Mouse (Mus musculus) stomach, embryonic 14.5 days (tissue): ENCODE data around the gene Nob1. TPM values are rescaled to one million over a fixed set of nuclear protein-coding genes. Genes with fewer than 3 reads are reported as not detected.

ENCODE experiments used
- ATAC-seq: fragments of 200-750 bp; cut with Nextera tagmentation; 2 replicates; pipeline ENCODE4 v1.8.0; 2017; ENCODE audit warnings: low read depth, moderate TSS enrichment; ENCODE audit not compliant: insufficient number of reproducible peaks, insufficient read depth, low FRiP score
- H3K27ac ChIP-seq: fragments of 300-500 bp; sonication (generic); 2 replicates; pipeline ENCODE4 v1.5.1; 2014; ENCODE audit warnings: mild to moderate bottlenecking, low read length, moderate library complexity, mixed read lengths
- H3K27me3 ChIP-seq: fragments of 300-500 bp; sonication (generic); 2 replicates; pipeline ENCODE4 v1.6.1; 2014; ENCODE audit warnings: low read length, control low read depth, mixed read lengths; ENCODE audit not compliant: control insufficient read depth, insufficient read depth
- H3K36me3 ChIP-seq: fragments of 300-500 bp; sonication (generic); 2 replicates; pipeline ENCODE4 v1.6.1; 2014; ENCODE audit warnings: mild to moderate bottlenecking, control low read depth, low read length, moderate library complexity, mixed read lengths; ENCODE audit not compliant: control insufficient read depth, insufficient read depth
- H3K4me1 ChIP-seq: fragments of 300-500 bp; sonication (generic); 2 replicates; pipeline ENCODE4 v1.6.1; 2014; ENCODE audit warnings: low read length, control low read depth, mixed read lengths; ENCODE audit not compliant: control insufficient read depth, insufficient read depth
- H3K4me2 ChIP-seq: fragments of 300-500 bp; sonication (generic); replicated peaks from 2 replicates; pipeline ENCODE4 v1.6.1; 2014; ENCODE audit warnings: low read depth, low read length, control low read depth
- H3K4me3 ChIP-seq: fragments of 300-500 bp; sonication (generic); 2 replicates; pipeline ENCODE4 v1.5.1; 2014; ENCODE audit warnings: low read depth, low read length, control low read depth
- H3K9ac ChIP-seq: fragments of 300-500 bp; sonication (generic); replicated peaks from 2 replicates; pipeline ENCODE4 v1.6.1; 2014; ENCODE audit warnings: low read depth, mild to moderate bottlenecking, control low read depth, low read length, moderate library complexity, mixed read lengths
- H3K9me3 ChIP-seq: fragments of 300-500 bp; sonication (generic); 2 replicates; pipeline ENCODE4 v1.6.1; 2016; ENCODE audit warnings: low read depth, low read length, control low read depth; ENCODE audit not compliant: control insufficient read depth
- WGBS: fragments of 180-500 bp; shearing (Covaris S2); extraction: QIAGEN DNeasy Blood & Tissue Kit; methylation state at CpG from one replicate; pipeline ENCODE4 v1.1.7; 2014; 5-methylcytosine and 5-hydroxymethylcytosine counted together
- polyA plus RNA-seq: library from polyadenylated mRNA; unstranded; fragments of >200 nt; fragmentation: Nextera tagmentation; extraction: Ambion mirVana; gene quantifications from 2 replicates; pipeline ENCODE4 v1.2.1, GENCODE M21; 2014

The Nob1 gene
- polyA plus RNA-seq, 1 experiment from 2014 or later, result 72.3 TPM

DNA sequence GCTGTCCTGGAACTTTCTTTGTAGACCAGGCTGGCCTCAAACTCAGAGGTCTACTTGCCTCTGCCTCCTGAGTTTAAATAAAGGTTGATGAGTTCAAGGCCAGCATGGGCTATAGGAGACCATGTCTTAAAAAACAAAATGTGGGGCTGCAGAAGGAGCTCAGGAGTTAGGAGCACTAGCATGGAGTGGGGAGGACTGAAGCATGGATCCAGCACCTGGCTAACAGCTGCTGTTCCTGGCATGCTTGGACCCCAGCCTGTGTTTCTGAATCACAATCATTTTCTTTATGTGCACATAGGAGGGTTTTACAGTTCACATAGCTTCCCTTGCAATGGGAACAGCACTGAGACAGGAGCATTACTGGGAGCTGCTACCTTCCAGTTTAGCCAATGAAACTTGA is 22.9 kb upstream of the Nob1 start:
- no peak overlapping the region for H3K9ac ChIP-seq
- H3K36me3 ChIP-seq, result no peaks in the 10 kb centered on the region
- H3K27me3 ChIP-seq, result no peaks in the 10 kb centered on the region
- H3K27ac ChIP-seq, result no peak overlapping the region
- no peaks in the 10 kb centered on the region for H3K9me3 ChIP-seq
- ATAC-seq, result no peak
- H3K4me1 ChIP-seq, result peaks cover 3% of the 10 kb centered on the region; the same call in 1 of the 2 replicates
- H3K4me2 ChIP-seq, result no peak overlapping the region
- H3K4me3 ChIP-seq, result no peak overlapping the region

DNA sequence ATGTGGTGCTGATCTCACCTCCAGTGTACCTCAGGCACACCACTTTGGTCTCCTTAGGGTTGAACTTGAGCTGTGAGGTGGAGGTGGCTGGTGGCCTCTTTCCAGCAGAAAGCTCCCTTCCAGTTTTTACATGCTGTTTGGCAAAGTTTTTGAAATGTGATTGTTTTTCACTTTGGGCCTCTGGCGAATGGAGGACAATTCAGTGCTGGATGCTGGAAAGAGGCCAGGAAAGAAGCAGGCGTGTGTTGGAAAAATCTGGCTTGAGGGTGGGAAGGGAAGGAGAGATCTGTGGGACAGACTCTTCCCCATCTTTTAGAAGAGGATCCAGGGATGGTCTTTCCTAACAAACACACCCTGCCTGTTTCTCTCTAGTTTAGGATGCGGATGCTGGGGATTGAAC is 19.8 kb upstream of the Nob1 start:
- H3K9me3 ChIP-seq, result no peaks in the 10 kb centered on the region
- no peaks in the 10 kb centered on the region for H3K27me3 ChIP-seq
- H3K27ac ChIP-seq, result peak overlapping the region; percentile 15; the same call in 1 of the 2 replicates
- H3K4me2 ChIP-seq, result no peak overlapping the region
- peaks cover 3% of the 10 kb centered on the region; the same call in 1 of the 2 replicates for H3K4me1 ChIP-seq
- no peaks in the 10 kb centered on the region for H3K36me3 ChIP-seq
- H3K4me3 ChIP-seq, result no peak overlapping the region
- no peak for ATAC-seq
- WGBS, result 69% methylated on average over 3 of the region's 3 CpGs
- H3K9ac ChIP-seq, result no peak overlapping the region

DNA sequence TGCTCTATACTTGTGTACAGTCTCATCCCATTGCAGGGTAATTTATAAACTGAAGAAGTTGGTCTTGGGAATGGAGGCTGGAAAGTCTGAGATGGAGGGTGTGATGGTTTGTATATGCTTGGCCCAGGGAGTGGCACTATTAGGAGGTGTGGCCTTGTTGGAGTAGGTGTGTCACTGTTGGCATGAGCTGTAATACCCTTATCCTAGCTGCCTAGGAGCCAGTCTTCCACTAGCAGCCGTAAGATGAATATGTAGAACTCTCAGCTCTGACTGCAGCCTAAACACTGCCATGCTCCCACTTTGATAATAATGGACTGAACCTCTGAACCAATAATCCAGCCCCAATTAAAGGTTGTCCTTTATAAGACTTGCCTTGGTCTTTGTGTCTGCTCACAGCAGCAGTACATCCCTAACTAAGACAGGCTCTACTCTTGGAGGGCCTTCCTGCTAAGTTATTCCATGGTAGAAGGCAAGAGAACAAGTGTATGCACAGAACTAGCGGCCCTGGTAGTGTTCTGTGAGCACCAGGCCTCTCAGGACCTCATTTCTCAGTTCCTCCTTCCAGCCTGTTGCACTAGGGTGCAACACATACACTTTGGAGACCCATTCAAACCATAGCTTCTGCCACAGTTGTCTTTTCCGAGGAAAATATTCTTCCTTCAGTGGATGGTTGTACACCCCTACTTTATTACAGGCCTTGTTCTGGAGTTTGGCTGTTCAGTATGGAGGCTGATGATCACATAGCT is 15.2 kb upstream of the Nob1 start:
- WGBS, result 81% methylated on average over 3 of the region's 3 CpGs
- H3K4me3 ChIP-seq, result no peak overlapping the region
- ATAC-seq, result no peak

DNA sequence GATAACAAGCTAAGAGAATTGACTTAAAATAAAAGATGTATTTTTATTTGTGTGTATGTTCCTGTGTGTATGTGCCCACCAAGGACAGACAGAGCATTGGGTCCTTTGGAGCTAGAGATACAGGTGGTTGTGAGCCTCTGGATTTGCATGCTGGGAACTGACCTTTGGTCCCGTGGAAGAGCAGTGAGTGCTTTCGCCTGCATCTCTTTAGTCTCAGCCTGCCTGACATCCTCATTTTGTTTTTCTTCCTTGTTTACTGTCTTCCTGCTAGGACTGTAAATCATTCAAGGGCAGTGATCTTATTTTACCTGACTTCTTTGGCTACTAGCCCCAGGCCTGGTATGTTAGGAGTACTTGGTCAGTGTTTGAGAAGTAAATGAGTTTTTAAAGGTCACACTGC is 12.9 kb upstream of the Nob1 start:
- no peak for ATAC-seq
- Histone ChIP-seq H3K4me1 (peaks cover 7% of the 10 kb centered on the region), H3K27ac (no peak overlapping the region), H3K27me3 (no peaks in the 10 kb centered on the region), H3K4me3 (no peak overlapping the region), H3K36me3 (no peaks in the 10 kb centered on the region), H3K4me2 (0 out of 2 replicates have a peak overlapping the region, but pooled peaks have one; percentile 52), H3K9me3 (no peaks in the 10 kb centered on the region), H3K9ac (no peak overlapping the region)
- 62% methylated on average over 2 of the region's 2 CpGs for WGBS

More for the DNA sequence above, 15.2 kb upstream of the Nob1 start:
- no peaks in the 10 kb centered on the region for H3K9me3 ChIP-seq
- H3K27me3 ChIP-seq, result no peaks in the 10 kb centered on the region
- H3K4me1 ChIP-seq, result peaks cover 10% of the 10 kb centered on the region
- H3K9ac ChIP-seq, result no peak overlapping the region
- H3K27ac ChIP-seq, result no peak overlapping the region
- no peaks in the 10 kb centered on the region for H3K36me3 ChIP-seq
- no peak overlapping the region for H3K4me2 ChIP-seq

DNA sequence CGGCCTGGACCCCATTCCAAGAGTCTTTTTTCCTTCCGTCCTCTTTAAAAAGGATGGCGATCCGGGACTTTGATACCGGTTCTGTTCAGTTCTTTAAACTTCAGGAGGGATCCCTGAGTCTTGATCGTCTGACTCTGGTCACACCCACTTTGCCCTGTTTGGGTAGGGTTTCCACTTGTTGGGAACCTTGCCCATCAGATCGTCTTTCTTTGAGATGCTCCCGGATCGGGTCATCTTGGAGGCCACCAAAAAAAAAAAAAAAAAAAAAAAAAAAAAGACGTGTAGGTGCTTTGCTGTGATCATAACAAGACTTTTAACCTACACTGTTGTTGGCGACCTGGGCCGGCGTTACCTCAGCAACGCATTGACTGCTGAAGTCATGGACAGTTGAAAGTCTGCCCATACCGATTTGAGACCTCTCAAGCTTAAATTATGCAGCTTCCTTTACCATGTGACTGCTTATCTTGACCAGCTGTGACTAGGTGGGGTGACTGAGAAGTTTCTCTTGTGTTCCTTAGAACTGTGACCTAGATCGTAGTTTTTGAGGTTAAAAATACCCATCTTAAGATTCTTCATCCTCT is 12.1 kb upstream of the Nob1 start:
- Histone ChIP-seq H3K36me3 (no peaks in the 10 kb centered on the region), H3K4me3 (peak overlapping the region; percentile 73), H3K4me2 (peak overlapping the region; percentile 52), H3K9ac (peak overlapping the region; percentile 81), H3K27ac (peak overlapping the region; percentile 88; the same call in 1 of the 2 replicates), H3K9me3 (no peaks in the 10 kb centered on the region), H3K27me3 (no peaks in the 10 kb centered on the region), H3K4me1 (peaks cover 7% of the 10 kb centered on the region)
- ATAC-seq, result no peak; the same call in none of the 2 replicates
- WGBS, result 7% methylated on average over 16 of the region's 16 CpGs

DNA sequence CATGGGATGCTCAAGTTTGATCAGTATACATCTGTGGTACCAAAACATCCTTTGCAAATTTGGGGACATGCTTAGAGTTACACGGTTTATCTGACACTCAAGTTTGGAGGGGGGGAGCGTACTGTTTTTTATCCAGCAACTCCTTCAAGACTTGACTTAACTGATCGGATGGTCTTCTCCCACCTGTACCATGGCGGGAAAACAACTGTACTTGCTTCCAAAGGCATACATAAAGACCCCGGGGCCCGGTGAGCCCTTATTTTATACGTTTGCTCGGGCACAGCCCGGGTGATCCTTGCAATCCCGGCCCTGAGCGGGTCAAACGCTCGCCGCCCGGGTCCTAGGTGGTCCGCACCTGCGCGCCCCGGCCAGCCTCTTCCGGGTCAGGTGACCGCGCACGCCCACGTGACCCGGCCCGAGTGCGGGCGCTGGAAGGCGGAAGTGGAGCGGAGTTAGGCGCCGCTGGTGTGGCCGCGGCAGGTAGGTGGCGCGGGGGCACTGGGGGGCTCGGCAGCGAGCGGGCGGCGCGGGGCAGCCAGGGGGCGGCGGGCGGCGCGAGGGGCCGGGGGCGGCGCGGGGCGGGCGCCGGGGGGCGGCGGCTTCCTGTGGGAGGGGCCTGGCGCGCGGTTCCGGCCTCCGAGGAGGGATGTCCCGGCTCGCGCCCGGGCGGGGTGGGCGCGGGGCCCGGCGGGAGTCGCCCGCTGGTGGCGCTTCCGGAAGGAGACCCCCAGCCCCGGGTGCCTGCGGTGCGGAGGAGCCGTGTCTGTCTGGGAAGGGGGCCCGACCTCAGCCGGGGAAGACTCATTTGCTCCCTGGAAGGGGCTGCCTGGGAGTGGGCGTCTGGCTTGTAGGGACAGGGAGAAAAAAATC is 11.3 kb upstream of the Nob1 start, which contains the start of gene Wwp2:
Gene Wwp2, plus strand, starts transcription at position 404 of the 870 bp plus-strand sequence.
- H3K9me3 ChIP-seq, result no peaks in the 10 kb centered on the region
- H3K4me2 ChIP-seq, result peak within 1 kb of the TSS; percentile 78
- peak within 1 kb of the TSS; percentile 88 for H3K27ac ChIP-seq
- 1% methylated on average over 76 of the region's 81 CpGs for WGBS
- H3K4me1 ChIP-seq, result peaks cover 7% of the 10 kb centered on the region
- H3K36me3 ChIP-seq, result no peaks in the 10 kb centered on the region
- peak; percentile 88 for ATAC-seq
- peak within 1 kb of the TSS; percentile 81 for H3K9ac ChIP-seq
- H3K27me3 ChIP-seq, result no peaks in the 10 kb centered on the region
- H3K4me3 ChIP-seq, result peak within 1 kb of the TSS; percentile 73

DNA sequence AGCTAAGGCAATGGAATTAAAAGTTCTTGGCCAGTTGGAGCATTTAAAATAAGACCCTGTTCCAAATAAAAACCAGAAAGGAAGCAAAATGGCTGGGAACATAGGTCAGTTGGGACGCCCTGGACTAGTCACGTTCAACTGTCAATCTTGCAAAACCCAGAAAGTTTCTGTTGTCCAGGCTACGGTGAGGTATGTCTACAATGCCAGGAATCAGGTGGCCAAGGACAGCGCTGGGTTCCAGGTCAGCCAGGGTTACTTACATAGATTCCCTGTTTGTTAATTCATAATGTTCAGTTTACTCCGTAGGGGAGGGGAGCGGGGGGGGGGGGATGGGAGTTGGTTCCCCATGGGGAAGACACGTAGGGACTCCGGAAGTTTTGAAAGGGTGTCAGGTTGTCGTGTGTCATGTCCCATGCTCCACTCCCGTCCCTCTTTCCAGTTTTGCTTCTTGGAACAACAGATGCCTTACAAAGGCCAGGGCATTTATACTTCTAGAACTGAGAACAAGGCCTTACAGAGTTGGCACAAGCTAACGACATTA is 10.6 kb upstream of the Nob1 start:
- no peak for ATAC-seq
- peak overlapping the region; percentile 73 for H3K4me3 ChIP-seq
- H3K36me3 ChIP-seq, result no peaks in the 10 kb centered on the region
- H3K27me3 ChIP-seq, result no peaks in the 10 kb centered on the region
- no peaks in the 10 kb centered on the region for H3K9me3 ChIP-seq
- peaks cover 7% of the 10 kb centered on the region for H3K4me1 ChIP-seq
- H3K4me2 ChIP-seq, result peak overlapping the region; percentile 78
- WGBS, result 27% methylated on average over 11 of the region's 11 CpGs
- H3K9ac ChIP-seq, result peak overlapping the region; percentile 81; the same call in 1 of the 2 replicates
- peak overlapping the region; percentile 69; the same call in 1 of the 2 replicates for H3K27ac ChIP-seq

DNA sequence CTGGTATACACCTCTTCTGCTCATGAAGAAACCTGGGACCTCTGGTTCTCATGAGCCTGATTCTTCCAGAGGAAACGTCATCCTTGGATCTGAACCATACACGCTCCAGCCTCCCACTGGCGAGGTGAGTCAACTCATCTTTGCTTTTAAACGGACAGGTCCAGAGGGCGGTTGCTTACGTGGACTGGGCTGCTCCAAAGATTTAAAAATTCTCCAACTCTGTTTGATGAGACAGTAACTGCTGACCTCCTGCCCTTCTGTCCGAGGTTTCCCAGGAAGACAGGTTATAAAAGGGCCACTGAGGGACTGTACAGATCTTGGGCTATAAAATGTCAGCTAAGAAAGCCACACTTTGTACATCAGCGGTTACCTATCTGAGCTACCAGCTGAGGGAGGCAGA is 6.0 kb upstream of the Nob1 start:
- 0 out of 2 replicates have a peak, but pooled peaks cover 2% of the 10 kb centered on the region for H3K4me1 ChIP-seq
- no peaks in the 10 kb centered on the region for H3K9me3 ChIP-seq
- H3K27me3 ChIP-seq, result no peaks in the 10 kb centered on the region
- no peak overlapping the region for H3K27ac ChIP-seq
- no peak for ATAC-seq
- no peak overlapping the region for H3K9ac ChIP-seq
- H3K36me3 ChIP-seq, result no peaks in the 10 kb centered on the region
- WGBS, result 78% methylated on average over 8 of the region's 8 CpGs
- no peak overlapping the region for H3K4me3 ChIP-seq
- no peak overlapping the region for H3K4me2 ChIP-seq
